Mouse (Mus musculus) embryo, embryonic 11 days (tissue): ENCODE data around the gene Rasa1.

Source experiments
- DNase-seq: peaks from one replicate; pipeline ENCODE4 v3.0.0-alpha.2; 2015

The Rasa1 gene

DNA sequence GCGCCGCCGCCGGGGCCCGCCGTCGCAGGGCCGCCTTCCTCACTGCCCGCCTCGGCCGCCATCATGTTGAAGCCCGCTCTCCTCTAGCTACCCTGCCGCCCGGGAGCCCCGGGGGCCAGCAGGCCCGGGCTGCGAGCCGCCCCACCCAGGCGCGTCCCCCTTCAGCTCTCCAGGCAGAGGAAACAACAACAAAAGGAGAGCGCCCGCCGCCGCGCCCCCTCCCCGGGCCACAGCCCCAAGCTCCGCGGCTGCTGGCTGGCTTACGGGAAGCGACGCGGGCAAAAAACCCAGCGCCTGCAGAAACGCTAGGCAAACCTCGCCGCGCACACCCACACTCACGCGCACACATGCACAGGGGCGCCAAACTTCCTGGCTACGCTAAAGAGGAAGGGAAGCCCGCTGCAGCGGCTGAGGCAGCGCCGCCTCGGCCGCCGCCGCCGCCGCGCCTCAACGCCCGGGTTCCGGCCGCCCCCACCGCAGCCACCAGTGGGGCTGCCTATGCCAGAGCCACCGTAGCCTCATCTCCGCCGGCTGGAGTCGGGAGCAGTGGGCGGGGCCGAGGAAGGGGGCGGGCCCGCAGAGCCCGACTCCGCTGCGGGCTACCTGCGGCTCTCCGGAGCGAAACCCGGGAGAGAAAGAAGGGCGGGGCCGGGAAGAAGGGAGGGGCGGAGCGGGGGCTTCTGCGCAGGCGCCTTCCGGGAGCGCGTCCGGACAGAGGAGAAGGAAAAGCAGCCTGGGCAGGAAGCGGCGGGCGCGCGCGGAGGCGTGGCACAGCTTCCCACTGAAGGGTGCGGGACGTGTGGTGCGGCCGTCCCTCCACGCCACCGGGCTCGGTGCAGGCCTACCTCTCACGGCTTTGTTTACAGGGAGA, at the start of gene Rasa1:
Gene Rasa1, minus strand, starts transcription at position 288 of the 871 bp plus-strand sequence.
- peak; percentile 97 for DNase-seq

DNA sequence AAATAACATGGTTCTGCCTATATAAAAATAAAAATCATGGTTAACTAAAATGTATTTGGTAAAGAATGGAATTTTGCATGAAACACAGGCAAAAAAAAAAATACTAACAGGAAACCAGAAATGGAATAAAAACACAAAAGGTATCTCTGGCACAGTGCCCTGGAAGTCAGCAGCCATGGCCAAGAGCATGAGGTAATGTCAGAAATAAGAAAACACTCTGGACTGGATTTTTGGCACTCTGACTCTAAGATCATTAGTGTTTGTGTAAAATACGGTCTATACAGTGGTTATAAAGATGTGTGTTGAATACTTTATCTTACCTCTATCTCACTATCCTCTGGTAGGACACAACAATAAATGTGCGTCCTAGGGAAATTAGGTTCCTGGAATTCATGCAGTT, 22.6 kb upstream of the Rasa1 start:
- DNase-seq = no peak

DNA sequence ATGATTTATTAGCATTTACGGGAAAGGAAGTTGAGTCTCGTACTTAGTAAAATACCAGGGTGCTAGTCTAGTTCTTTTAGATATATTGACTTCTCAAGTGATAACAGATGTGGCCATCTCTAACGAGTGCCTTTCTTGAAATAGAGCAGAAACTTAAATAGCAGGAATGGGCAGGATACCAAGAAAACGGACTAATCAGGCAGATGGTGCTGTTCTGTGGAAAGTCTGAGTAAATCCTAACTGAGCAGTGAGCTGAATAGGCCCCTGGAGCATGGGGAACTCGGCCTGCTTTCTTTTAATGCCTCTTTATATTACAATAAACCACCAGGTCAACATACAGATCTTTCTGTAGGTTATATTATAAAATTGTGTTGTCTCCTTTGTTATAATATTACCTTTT, 22.0 kb upstream of the Rasa1 start:
- DNase-seq = peak; percentile 13

DNA sequence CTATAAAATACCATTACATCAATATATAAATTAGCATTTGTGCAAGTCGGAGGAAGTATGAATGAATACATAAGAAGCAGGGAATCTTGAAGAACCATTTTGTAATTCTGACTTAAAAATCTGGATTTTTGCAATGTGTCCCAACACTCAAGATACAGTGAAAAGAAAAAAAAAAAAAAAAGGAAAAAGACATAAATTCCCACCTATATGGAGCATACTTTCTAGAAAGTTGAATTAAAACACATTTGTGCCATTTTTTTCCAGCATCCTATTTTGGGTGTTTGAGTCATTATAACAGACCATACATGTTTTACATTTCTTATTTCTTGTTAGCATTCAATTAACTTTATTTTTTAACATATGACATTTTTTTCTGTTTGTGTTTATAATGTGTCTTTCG, 21.6 kb upstream of the Rasa1 start:
- DNase-seq = no peak

DNA sequence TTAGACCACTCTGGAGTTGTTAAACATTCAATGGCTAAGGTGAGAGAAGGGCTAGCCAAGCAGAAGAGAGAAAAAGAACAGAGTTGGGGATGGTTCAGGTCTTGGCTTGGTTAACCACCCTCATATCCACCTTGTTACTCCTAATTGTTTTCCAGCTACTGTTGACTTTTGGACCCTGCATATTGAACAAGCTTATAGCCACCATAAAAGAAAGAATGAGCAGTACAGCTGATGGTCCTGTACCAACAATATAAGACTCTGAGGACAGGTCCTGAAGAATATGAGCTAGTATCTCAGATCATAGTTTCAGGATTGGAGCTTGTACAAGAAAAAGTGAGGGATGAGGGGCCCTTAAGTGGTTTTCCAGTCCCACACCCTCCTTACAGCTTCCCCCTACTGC, 17.1 kb upstream of the Rasa1 start:
- DNase-seq = no peak

DNA sequence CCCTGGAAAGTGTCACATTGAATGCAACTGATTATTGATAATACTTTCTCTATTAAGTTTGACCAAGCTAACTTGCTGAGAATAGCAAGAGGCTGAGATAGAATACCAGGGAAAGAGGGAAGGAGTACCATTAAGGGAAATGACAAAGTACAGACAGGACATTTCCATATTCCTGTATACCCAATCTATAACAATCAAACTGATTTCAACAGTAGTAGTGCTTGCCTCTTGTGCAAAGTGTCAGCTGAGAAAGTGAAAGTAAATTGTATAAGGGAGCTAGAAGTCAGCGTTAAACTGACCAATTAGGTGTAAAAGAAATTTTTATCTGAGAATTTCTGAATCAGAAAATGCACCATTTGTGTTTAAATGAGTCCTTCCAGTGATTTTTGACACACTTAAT, 1.7 kb upstream of the Rasa1 start:
- DNase-seq = no peak

DNA sequence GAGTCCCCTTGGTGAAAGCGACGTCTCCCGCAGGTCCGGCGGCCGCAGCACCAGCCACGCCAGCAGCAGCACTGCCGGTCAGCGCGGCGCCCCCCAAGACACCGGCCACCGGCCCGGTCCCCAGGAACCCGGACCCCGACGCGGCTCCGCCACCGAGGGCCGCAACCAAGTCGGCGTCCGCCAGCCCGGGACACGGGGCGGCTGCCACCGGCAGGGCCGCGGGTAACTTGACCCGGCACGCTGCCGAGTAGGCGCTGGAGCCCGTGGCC, 422 bp downstream of the Rasa1 start:
- peak; percentile 74 for DNase-seq

DNA sequence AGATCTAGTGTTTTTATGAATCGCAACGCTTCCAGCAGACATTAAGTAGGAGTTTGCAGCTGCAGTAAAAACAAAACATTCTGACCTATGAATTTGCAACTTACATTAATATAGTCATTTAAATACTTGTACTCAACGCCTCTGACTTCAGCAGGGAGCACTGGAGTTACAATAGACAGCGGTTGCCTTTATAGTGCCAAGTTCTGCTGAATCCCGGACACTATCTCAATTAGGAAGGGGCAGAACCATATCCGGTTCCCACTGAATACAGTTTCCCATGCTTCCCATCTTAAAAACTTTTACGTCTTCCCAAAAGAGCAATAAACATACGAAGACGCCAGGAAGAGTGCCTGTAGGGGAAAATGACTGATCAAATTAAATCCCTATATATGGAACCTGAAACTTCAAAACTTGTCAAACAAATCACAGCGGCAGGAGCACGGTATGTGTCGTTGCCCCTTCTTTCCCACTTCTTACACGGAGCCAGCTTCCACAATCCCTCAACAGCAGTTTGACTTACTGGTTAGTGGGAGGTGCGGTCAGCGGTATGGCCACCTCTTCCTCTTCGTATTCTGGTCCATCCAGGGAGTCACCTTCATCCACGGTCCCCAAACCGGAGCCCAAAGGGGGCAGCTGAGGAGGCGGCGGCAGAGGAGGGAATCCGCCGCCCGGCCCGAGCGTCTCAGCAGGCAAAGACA, 905 bp downstream of the Rasa1 start:
- peak; percentile 53 for DNase-seq

DNA sequence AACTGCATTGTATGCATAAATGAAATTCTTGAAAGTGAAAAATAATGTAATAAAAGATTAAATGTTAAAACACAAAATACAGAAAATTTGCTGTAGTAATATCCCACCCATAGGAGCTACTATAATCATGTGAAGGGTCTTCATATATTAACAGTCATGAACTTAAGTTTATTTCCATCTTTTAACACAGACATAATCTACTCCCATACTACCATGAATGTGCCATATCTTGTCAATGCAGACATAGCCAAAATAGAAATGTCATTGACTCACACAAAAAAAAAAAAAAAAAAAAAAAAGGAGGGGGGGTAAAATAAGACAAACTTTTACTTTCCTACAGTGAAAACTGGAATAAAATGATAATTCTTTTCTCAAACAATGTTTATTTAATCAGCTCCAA, 6.3 kb downstream of the Rasa1 start:
- DNase-seq = no peak

DNA sequence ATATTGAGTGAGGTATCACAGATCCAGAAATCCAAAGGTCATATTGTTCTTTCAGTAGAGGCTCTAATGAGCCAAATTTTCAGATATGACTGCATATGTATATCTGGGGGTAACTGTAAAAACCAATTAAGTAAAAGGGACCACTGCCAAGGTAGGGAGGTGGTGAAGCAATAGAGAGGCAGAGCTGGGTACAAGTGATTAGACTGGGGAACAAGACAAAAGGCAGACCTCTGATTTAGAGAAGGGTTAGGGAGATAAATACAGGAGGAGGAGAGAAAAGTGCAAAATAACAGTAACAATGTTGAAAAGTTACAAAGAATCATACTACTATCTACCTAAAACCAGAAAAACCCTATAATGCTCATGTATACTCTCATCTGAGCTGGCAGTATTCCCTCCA, 10.0 kb downstream of the Rasa1 start:
- DNase-seq = no peak

DNA sequence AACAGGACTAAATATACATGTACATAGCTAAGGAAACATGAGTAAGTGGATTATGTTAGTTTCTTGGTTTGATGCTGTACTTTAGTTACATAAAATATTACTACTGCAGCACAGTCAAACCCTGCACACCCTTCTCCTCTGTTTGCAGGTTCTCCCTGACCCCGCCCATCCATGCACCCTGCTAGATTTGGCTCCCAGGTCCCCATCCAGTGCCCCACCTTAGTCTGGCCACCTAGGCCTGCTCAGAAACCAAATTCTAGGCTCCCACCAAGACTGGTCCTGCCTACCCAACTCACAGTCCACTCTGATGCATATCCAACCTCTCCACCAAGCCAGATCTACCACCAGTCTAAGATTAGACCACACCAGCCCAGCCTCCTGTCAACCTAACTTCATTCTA, 14.4 kb downstream of the Rasa1 start:
- DNase-seq = no peak

DNA sequence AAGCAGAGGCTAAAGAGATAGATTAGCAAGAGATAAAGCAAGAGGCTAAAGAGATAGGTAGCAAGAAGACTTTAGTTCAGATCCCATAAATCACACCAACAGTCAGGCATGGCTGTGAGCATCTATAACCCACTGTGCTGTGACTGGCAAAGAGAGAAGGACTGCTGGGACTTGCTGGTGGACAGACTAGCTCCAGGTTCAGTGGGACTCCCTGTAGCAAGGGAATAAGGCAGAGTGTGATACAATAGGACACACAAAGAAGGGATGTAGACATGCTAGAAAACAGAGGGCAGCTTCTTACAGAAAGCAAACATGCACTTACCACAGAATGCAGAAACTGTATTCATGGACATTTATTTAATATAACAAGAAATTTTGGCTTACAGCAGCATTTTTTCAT, 15.1 kb downstream of the Rasa1 start:
- no peak for DNase-seq

DNA sequence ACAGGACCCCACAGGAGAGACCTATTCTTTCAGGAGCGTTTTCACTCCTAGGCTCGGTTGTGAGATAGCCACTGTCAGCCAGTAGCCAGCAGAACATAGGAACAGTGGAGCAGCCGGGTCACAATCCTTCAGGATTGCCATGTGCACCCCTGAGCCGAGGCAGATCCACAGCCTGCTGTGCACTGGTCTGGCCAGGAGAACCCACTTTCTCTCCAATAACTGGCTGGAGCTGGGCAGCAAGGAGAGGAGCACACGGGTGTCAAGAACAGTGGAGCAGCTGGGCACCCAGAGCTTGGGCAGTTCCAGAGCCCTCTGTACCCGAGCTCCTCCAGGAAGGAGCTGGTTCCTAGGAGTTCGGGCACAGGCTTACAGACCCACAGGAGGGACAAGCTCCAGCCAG, 50.2 kb downstream of the Rasa1 start:
- no peak for DNase-seq

DNA sequence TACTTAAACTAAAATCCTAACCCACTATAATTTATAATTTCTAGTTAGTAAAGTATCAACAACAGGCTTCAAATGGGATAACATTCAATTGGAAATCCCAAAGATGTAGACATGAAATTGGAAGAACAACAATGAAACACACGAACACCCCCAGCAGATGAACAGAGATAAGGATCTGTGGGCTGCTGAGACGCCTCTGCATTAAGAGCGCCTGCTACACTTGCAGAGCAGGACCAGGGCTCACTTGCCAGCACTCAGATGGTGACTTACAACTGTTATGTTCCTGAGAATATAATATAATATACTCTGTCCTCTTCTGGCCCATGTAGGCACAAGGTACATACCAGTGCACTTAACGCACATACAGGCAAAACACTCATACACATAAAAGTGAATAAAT, 70.3 kb downstream of the Rasa1 start:
- DNase-seq = peak; percentile 2

DNA sequence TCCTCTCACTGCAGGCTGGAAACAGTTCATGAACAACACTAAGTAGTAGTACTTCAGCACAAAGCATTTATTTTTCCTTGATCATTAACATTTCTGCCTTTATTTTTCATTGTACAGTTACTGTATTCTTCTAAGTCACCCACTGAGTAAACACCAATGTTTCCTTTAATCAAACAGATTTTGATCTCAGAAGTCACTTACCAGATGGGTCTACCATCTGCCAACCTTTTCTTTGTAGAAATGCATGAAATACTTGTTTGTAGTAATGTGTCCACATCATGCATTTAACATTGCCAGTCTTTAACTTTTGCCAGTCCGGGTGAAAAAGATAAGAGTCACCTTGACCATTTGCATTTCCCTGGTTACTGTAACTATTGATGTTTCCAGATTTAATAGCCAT, 78.6 kb downstream of the Rasa1 start:
- DNase-seq = no peak

DNA sequence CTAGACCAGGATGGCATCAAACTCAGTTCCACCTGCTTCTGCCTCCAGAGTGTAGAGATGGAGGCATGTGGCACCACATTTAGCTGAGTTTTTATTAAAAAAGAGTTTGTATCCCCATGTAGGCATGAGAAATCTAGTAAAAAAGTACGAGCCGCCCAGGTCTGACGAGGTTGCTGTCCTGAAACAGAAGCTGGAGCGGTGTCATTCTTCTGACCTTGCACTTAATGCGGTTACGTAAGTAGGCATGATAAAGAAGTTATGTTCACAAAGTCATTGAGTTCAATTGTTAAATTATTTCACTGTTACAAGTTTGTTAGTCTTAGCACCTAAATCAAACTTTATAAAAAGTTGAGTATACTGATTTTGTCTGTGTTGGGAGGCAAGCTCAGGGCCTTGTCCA, 80.3 kb downstream of the Rasa1 start:
- no peak for DNase-seq

DNA sequence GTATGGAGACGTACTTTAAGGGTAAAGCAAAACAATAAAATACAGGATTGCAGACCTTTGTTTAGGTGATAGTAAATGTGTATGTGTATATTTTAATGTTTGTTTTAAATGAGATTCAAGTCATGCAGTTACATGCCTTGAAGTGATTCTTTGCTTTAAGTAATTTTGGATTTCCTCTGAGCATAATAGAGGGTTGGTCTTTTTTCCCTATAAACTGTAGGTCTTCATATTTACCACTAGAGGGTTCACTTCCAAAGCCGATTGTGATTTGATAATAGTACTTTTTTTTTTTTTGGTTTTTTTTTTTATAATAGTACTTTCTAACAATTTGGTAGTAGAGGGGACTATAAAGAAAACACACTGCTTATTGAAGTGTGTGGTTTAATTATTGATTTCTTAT, 81.4 kb downstream of the Rasa1 start:
- DNase-seq = peak; percentile 2

DNA sequence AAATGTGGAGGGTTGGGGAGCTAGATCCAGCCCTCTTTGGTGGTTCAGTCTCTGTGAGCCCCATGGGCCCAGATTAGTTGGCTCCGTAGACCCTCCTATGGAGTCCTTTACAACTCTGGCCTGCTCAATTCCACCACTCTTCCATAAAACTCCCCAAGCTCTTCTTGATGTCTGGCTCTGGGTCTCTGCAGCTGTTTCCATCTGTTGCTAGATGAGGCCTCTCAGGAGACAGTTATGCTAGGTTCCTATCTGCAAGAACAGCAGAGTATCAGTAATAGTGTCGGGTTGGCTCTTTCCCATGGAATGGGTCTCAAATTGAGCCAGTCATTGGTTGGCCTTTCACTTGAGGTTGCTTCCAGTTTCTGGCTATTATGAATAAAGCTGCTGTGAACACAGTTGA, 97.7 kb downstream of the Rasa1 start:
- no peak for DNase-seq

DNA sequence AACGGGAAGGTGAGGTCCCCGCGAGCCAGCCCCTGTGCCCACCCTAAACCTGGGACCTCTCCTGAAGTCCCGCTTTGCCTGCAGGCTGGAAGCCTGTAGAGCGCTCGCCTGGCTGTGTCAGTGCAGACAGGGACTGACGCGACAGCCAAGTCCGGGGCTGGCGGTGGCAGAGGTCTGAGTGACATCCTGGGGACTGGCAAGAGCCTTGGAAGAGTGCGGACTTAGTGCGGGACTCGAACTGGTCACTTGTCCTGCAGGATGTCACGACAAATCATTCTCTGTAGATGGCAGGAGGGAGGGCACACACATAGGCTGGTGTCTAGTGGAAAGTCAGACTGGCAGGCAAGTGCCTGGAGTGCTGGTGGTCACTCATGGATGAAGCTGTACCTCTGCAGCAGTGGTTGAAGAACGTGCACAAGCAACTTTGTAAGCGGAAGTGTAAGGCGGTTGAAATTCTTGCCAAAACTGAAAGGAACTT, 99.2 kb downstream of the Rasa1 start:
- DNase-seq = no peak

DNA sequence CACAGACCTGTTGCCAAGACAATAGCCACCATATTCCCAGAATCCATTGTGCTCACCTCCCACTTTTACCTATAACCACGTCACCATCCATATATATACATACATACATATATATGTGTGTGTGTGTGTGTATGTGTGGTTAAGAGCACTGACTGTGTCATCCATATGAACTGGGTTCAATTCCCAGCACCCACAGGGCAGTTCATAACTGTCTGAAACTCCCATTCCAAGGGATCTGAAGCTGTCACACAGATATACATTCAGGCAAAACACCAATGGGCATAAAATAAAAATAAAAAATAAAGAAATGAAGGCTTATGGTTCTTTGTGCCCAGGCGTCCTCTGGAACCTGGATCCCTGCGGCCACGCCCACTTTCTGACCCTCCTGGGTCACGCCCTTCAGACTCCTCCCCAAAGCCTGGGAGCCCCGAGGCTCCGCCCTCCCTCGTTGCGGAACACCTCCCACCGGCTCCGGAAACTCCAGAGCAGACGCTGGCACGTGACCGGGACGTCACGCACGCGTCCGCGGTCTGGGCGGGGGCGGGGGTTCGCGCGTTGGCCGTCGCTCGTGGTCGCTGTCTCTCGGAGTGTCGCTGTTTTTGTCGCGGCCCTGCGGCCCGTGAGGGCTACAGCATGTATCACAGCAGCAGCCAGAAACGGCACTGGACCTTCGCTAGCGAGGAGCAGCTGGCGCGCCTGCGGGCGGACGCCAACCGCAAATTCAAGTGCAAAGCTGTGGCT, 99.9 kb downstream of the Rasa1 start, which contains the start of gene Ccnh:
Gene Ccnh, plus strand, starts transcription at position 506 of the 741 bp plus-strand sequence.
- DNase-seq = peak; percentile 96
